Mouse (Mus musculus) embryonic facial prominence, embryonic 11.5 days (tissue): ENCODE results near the gene Ism2. TPM values are rescaled to one million over a fixed set of nuclear protein-coding genes. Genes with fewer than 3 reads are reported as not detected.

Experiments
- ATAC-seq: fragments of 200-750 bp; cut with Nextera tagmentation; replicated peaks from 2 replicates; pipeline ENCODE4 v1.8.0; 2017; ENCODE audit warnings: low read depth; ENCODE audit not compliant: insufficient number of reproducible peaks, low FRiP score, low TSS enrichment
- DNase-seq: peaks from one replicate; pipeline ENCODE4 v3.0.0-alpha.2; 2015; ENCODE audit warnings: low spot score
- H3K27ac ChIP-seq: fragments of 300-500 bp; sonication (generic); replicated peaks from 2 replicates; pipeline ENCODE4 v1.5.1; 2014; ENCODE audit warnings: mild to moderate bottlenecking, low read depth, low read length, control low read depth
- H3K27me3 ChIP-seq: fragments of 300-500 bp; sonication (generic); 2 replicates; pipeline ENCODE4 v1.6.1; 2014; ENCODE audit warnings: mild to moderate bottlenecking, low read length, moderate library complexity, mixed read lengths; ENCODE audit not compliant: control insufficient read depth, insufficient read depth
- H3K36me3 ChIP-seq: fragments of 300-500 bp; sonication (generic); replicated peaks from 2 replicates; pipeline ENCODE4 v1.6.1; 2014; ENCODE audit warnings: low read depth, mild to moderate bottlenecking, low read length, moderate library complexity, mixed read lengths; ENCODE audit not compliant: control insufficient read depth, insufficient read depth
- H3K4me1 ChIP-seq: fragments of 300-500 bp; sonication (generic); 2 replicates; pipeline ENCODE4 v1.6.1; 2014; ENCODE audit warnings: low read length, mixed read lengths; ENCODE audit not compliant: control insufficient read depth, insufficient read depth
- H3K4me2 ChIP-seq: fragments of 300-500 bp; sonication (generic); 2 replicates; pipeline ENCODE4 v1.6.1; 2014; ENCODE audit warnings: low read depth, mild to moderate bottlenecking, control low read depth, low read length, moderate library complexity
- H3K4me3 ChIP-seq: fragments of 300-500 bp; sonication (generic); 2 replicates; pipeline ENCODE4 v1.5.1; 2014; ENCODE audit warnings: low read depth, low read length, control low read depth
- H3K9ac ChIP-seq: fragments of 300-500 bp; sonication (generic); replicated peaks from 2 replicates; pipeline ENCODE4 v1.6.1; 2014; ENCODE audit warnings: mild to moderate bottlenecking, control low read depth, low read length
- H3K9me3 ChIP-seq: fragments of 300-500 bp; sonication (generic); replicated peaks from 2 replicates; pipeline ENCODE4 v1.6.1; 2016; ENCODE audit warnings: mild to moderate bottlenecking, low read length, inconsistent platforms, mixed read lengths; ENCODE audit not compliant: control insufficient read depth
- WGBS: fragments of 180-500 bp; shearing (Covaris S2); extraction: QIAGEN DNeasy Blood & Tissue Kit; methylation state at CpG from one replicate; pipeline ENCODE4 v1.1.7; 2014; 5-methylcytosine and 5-hydroxymethylcytosine counted together
- polyA plus RNA-seq: library from polyadenylated mRNA; unstranded; fragments of >200 nt; fragmentation: Nextera tagmentation; extraction: Ambion mirVana; gene quantifications from 2 replicates; pipeline ENCODE4 v1.2.1, GENCODE M21; 2014

The Ism2 gene
- polyA plus RNA-seq, 1 experiment from 2014 or later = 0.34 TPM

- DNase-seq = no peak
- H3K4me1 ChIP-seq = no peaks in the 10 kb centered on the region
- H3K4me3 ChIP-seq = no peak overlapping the region
- 94% methylated on average over 5 of the region's 5 CpGs for WGBS
- H3K36me3 ChIP-seq = peaks cover 13% of the 10 kb centered on the region
- H3K9ac ChIP-seq = no peak overlapping the region
- no peak overlapping the region for H3K4me2 ChIP-seq
- H3K27ac ChIP-seq = no peak overlapping the region
- no peak for ATAC-seq
- no peaks in the 10 kb centered on the region for H3K9me3 ChIP-seq
- H3K27me3 ChIP-seq = no peaks in the 10 kb centered on the region
Observed at GRCm38 (mm10) chr12:87256629-87257028, 42.9 kb downstream of the Ism2 start.

GRCm38 (mm10) chr12:87253878-87254277, 45.6 kb downstream of the Ism2 start:
- H3K9me3 ChIP-seq = no peaks in the 10 kb centered on the region
- H3K4me1 ChIP-seq = no peaks in the 10 kb centered on the region
- H3K36me3 ChIP-seq = peaks cover 9% of the 10 kb centered on the region
- H3K4me2 ChIP-seq = no peak overlapping the region
- WGBS = 92% methylated on average over 6 of the region's 6 CpGs
- H3K27ac ChIP-seq = no peak overlapping the region
- H3K27me3 ChIP-seq = no peaks in the 10 kb centered on the region
- no peak for ATAC-seq
- H3K4me3 ChIP-seq = no peak overlapping the region
- no peak for DNase-seq
- H3K9ac ChIP-seq = no peak overlapping the region

- no peak overlapping the region for H3K9ac ChIP-seq
- no peak overlapping the region for H3K27ac ChIP-seq
- ATAC-seq = no peak
- H3K27me3 ChIP-seq = no peaks in the 10 kb centered on the region
- no peak overlapping the region for H3K4me3 ChIP-seq
- H3K9me3 ChIP-seq = no peaks in the 10 kb centered on the region
- H3K4me1 ChIP-seq = no peaks in the 10 kb centered on the region
- no peak overlapping the region for H3K4me2 ChIP-seq
- DNase-seq = no peak
- peaks cover 9% of the 10 kb centered on the region for H3K36me3 ChIP-seq
- WGBS = 92% methylated on average over 6 of the region's 6 CpGs
Observed at GRCm38 (mm10) chr12:87250161-87250560, 49.3 kb downstream of the Ism2 start.

- ATAC-seq = no peak
Observed at GRCm38 (mm10) chr12:87238632-87239031, 60.9 kb downstream of the Ism2 start, which contains the start of gene Noxred1. Gene Noxred1 (minus strand): TSS chr12:87238732.

GRCm38 (mm10) chr12:87236882-87237483, 62.5 kb downstream of the Ism2 start:
- no peak overlapping the region for H3K4me3 ChIP-seq
- ATAC-seq = no peak
- no peaks in the 10 kb centered on the region for H3K9me3 ChIP-seq
- peaks cover 4% of the 10 kb centered on the region; the same call in 1 of the 2 replicates for H3K36me3 ChIP-seq
- H3K27ac ChIP-seq = no peak overlapping the region
- no peaks in the 10 kb centered on the region for H3K27me3 ChIP-seq
- WGBS = 87% methylated on average over 5 of the region's 5 CpGs
- H3K4me2 ChIP-seq = no peak overlapping the region
- DNase-seq = no peak
- H3K4me1 ChIP-seq = no peaks in the 10 kb centered on the region
- H3K9ac ChIP-seq = no peak overlapping the region

More at GRCm38 (mm10) chr12:87238632-87239031, 60.9 kb downstream of the Ism2 start, which contains the start of gene Noxred1:
- no peak for DNase-seq
- H3K36me3 ChIP-seq = peaks cover 4% of the 10 kb centered on the region; the same call in 1 of the 2 replicates
- H3K4me2 ChIP-seq = no peak within 1 kb of the TSS
- no peak within 1 kb of the TSS for H3K4me3 ChIP-seq
- no peak within 1 kb of the TSS for H3K9ac ChIP-seq
- WGBS = 94% methylated on average over 1 of the region's 1 CpGs
- no peaks in the 10 kb centered on the region for H3K27me3 ChIP-seq
- H3K4me1 ChIP-seq = no peaks in the 10 kb centered on the region
- H3K9me3 ChIP-seq = no peaks in the 10 kb centered on the region
- no peak within 1 kb of the TSS for H3K27ac ChIP-seq

GRCm38 (mm10) chr12:87230379-87230895, 69.1 kb downstream of the Ism2 start:
- no peak overlapping the region for H3K4me3 ChIP-seq
- no peaks in the 10 kb centered on the region for H3K36me3 ChIP-seq
- H3K27me3 ChIP-seq = no peaks in the 10 kb centered on the region
- H3K4me2 ChIP-seq = no peak overlapping the region
- no peaks in the 10 kb centered on the region for H3K4me1 ChIP-seq
- no peak for DNase-seq
- no peaks in the 10 kb centered on the region for H3K9me3 ChIP-seq
- no peak overlapping the region for H3K27ac ChIP-seq
- no peak for ATAC-seq
- no peak overlapping the region for H3K9ac ChIP-seq

- WGBS = 87% methylated on average over 2 of the region's 2 CpGs
- DNase-seq = no peak
- no peaks in the 10 kb centered on the region for H3K27me3 ChIP-seq
- no peaks in the 10 kb centered on the region for H3K36me3 ChIP-seq
- H3K4me3 ChIP-seq = no peak overlapping the region
- H3K9me3 ChIP-seq = no peaks in the 10 kb centered on the region
- H3K9ac ChIP-seq = no peak overlapping the region
- ATAC-seq = no peak
- H3K4me1 ChIP-seq = no peaks in the 10 kb centered on the region
- H3K4me2 ChIP-seq = no peak overlapping the region
- no peak overlapping the region for H3K27ac ChIP-seq
Observed at GRCm38 (mm10) chr12:87229633-87230032, 69.9 kb downstream of the Ism2 start.
